9 mouse cellular contexts compared by ENCODE assay signal in the genomic region with DNA sequence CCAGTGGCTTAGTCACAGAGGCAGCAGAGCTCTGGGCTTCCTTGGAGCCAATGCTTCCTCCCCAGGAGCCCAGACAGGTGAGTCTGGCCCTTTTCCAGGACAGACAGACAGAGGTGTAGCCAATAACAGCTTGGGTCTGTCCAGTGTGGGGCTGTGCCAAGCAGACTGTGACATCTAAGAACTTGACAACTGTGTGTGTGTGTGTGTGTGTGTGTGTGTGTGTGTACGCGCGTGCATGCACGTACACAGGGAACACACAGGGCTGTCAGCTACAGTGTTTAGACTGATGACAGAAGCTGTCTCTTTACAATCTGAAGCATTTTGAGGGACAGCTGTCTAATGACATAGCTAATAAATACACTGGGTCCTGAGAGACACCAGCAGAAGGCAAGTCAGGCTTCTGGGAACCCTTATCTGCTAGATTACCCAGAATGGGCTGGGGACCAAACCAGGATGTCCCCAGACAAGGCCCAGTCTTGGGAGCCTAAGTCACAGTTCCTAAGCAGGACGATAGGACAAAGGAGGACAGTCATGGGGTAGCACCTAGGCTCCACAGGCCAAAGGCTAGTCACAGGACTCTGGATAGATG. TPM values are rescaled to one million over a fixed set of nuclear protein-coding genes. Genes with fewer than 3 reads are reported as not detected.
DNase-seq lines count a peak whose midpoint lies in the region; ATAC-seq lines count a peak whose summit lies in the region.
"Had no signal": no experiment of that assay in that cellular context is flagged by ENCODE, and none has a peak within 500 bp of the region (broad histone marks: within the 10 kb centered on the region; RNA-seq: fewer than 3 reads in every experiment).

No protein-coding gene starts in this region.

- H3K4me1 ChIP-seq in kidney, embryonic 15.5 days, result peaks cover 28% of the 10 kb centered on the region
- peaks cover 24% of the 10 kb centered on the region for H3K4me1 ChIP-seq in limb, embryonic 13.5 days
- H3K4me1 ChIP-seq in neural tube, embryonic 13.5 days (replicated peaks), result peaks cover 54% of the 10 kb centered on the region

- H3K27me3 ChIP-seq in kidney, embryonic 15.5 days, result no peaks in the 10 kb centered on the region
- H3K27me3 ChIP-seq in limb, embryonic 13.5 days, result no peaks in the 10 kb centered on the region
- H3K27me3 ChIP-seq in neural tube, embryonic 13.5 days, result no peaks in the 10 kb centered on the region

- no peaks in the 10 kb centered on the region for H3K9me3 ChIP-seq in kidney, embryonic 15.5 days (replicated peaks)
- no peaks in the 10 kb centered on the region for H3K9me3 ChIP-seq in limb, embryonic 13.5 days
- H3K9me3 ChIP-seq in neural tube, embryonic 13.5 days, result no peaks in the 10 kb centered on the region

- H3K27ac ChIP-seq in kidney, embryonic 15.5 days, result peak overlapping the region; percentile 76
- H3K27ac ChIP-seq in limb, embryonic 13.5 days, result peak overlapping the region; percentile 17; the same call in 1 of the 2 replicates
- peak overlapping the region; percentile 88 for H3K27ac ChIP-seq in neural tube, embryonic 13.5 days (replicated peaks)

- no peak overlapping the region for H3K4me3 ChIP-seq in kidney, embryonic 15.5 days (replicated peaks)
- no peak overlapping the region for H3K4me3 ChIP-seq in limb, embryonic 13.5 days
- no peak overlapping the region for H3K4me3 ChIP-seq in neural tube, embryonic 13.5 days

- peak overlapping the region; percentile 39 for H3K4me2 ChIP-seq in kidney, embryonic 15.5 days
- peak overlapping the region; percentile 38; the same call in 1 of the 2 replicates for H3K4me2 ChIP-seq in limb, embryonic 13.5 days (replicated peaks)
- H3K4me2 ChIP-seq in neural tube, embryonic 13.5 days, result peak overlapping the region; percentile 39

- ATAC-seq in kidney, embryonic 15.5 days (replicated peaks; ENCODE audit: low FRiP score), result no peak; the same call in 1 of the 2 replicates
- peak; percentile 48 for ATAC-seq in erythroblast, adult 5-6 weeks (replicated peaks; ENCODE audit: low FRiP score, poor library complexity, severe bottlenecking)
- no peak for ATAC-seq in limb, embryonic 13.5 days (ENCODE audit: low FRiP score, low read depth)
- peak; percentile 21; the same call in 1 of the 2 replicates for ATAC-seq in neural tube, embryonic 13.5 days (ENCODE audit: low read depth)

- WGBS in kidney, embryonic 15.5 days, result 81% methylated on average over 5 of the region's 5 CpGs
- WGBS in limb, embryonic 13.5 days, result 92% methylated on average over 5 of the region's 5 CpGs
- WGBS in neural tube, embryonic 13.5 days, result 66% methylated on average over 5 of the region's 5 CpGs

- H3K36me3 ChIP-seq in kidney, embryonic 15.5 days, result no peaks in the 10 kb centered on the region
- H3K36me3 ChIP-seq in limb, embryonic 13.5 days, result no peaks in the 10 kb centered on the region
- no peaks in the 10 kb centered on the region for H3K36me3 ChIP-seq in neural tube, embryonic 13.5 days

- DNase-seq in kidney, adult 9 months, result no peak
- DNase-seq in thymus, postnatal 0 days (ENCODE audit: low spot score), result no peak
- DNase-seq in right cerebral cortex, postnatal 25 days, result no peak
- no peak for DNase-seq in kidney, postnatal 10 days

- no peak overlapping the region for H3K9ac ChIP-seq in kidney, embryonic 15.5 days
- peak overlapping the region; percentile 20 for H3K9ac ChIP-seq in limb, embryonic 13.5 days
- H3K9ac ChIP-seq in neural tube, embryonic 13.5 days, result peak overlapping the region; percentile 56

RNA-seq across cellular contexts. Expression of a gene that starts 42.9 kb away (rescaled TPM):
- 0.75 and 1.1 TPM in 2 replicates for polyA plus RNA-seq in kidney, embryonic 15.5 days (2015; fragmentation: Nextera tagmentation; extraction: Ambion mirVana)
- not detected in 2 replicates for total RNA-seq in erythroblast, adult 5-6 weeks (2015; ENCODE audit: low replicate concordance)
- total RNA-seq in erythroblast, adult 5-6 weeks (2017; ENCODE audit: low replicate concordance), result not detected in 2 replicates
- 1.2 and 1.3 TPM in 2 replicates for polyA plus RNA-seq in limb, embryonic 13.5 days (2015; fragmentation: Nextera tagmentation; extraction: Ambion mirVana)
- 11.1 and 14.2 TPM in 2 replicates for polyA plus RNA-seq in neural tube, embryonic 13.5 days (2015; fragmentation: Nextera tagmentation; extraction: Ambion mirVana)
- 0.06 TPM in 1 of 2 replicates, not detected in the other for polyA plus RNA-seq in thymus, postnatal 0 days (2015; fragmentation: Nextera tagmentation; extraction: Ambion mirVana)
- total RNA-seq: megakaryocyte, adult 5-6 weeks had no signal

Comparison
In these comparisons a context has a peak if more than half of its experiments do, and no peak if none do; other contexts are left out.
1. ATAC-seq: peak in erythroblast, adult 5-6 weeks (single experiment) and neural tube, embryonic 13.5 days (single experiment); none in kidney, embryonic 15.5 days (single experiment) and limb, embryonic 13.5 days (single experiment).
2. H3K27ac ChIP-seq: peak in every context shown above with its lines; median percentile 88 in neural tube, embryonic 13.5 days; 76 in kidney, embryonic 15.5 days; 17 in limb, embryonic 13.5 days.
3. Peak in every context shown above with its lines, with median percentiles within 50 percentile points of each other: H3K4me2 ChIP-seq.